Mouse (Mus musculus) embryo, embryonic 11 days (tissue): ENCODE measurements around the gene Cldn3.
A peak's percentile ranks its signal among the peaks of the same experiment; 100 is the strongest.
"Not testable (repeated sequence)": the region's sequence is repeated elsewhere in the genome, so short reads cannot be mapped to it uniquely, and the experiment has no call there.

Experiments used
- DNase-seq: peaks from one replicate; pipeline ENCODE4 v3.0.0-alpha.2; 2015

The Cldn3 gene

DNA sequence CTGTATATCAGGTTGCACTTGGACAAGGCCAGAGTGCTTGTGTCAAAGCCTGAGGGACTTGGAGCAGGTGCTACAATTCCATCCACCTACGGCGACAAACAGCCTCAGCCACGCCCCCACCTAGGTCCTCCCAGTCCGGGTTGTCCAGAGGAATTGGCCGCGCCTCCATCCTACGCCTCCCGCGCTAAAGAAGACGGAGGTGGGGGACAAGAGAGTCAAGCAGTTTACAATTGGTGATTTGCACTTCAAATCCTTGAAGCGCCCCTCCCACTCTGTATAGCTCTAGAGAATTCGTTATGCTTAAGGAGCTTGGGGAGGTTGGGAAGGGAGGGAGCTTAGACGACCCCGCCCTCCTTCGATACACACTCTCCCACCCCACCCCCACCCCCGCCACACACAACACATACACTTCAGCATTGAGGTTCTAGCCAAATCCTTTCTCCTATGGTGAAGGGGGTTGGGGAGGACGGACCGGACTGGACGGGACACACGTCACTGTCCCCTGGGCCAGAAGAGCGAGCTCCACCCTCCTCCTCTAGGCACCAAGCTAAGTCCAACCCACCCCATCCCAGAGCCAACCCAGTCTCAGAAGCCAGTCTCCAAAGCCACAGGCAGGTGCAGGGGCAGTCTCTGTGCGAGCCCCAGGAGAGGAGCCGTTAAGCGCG lies at the start of gene Cldn3:
TSS of gene Cldn3 (plus strand) at position 582 of the 665 bp plus-strand sequence.
- DNase-seq: peak; percentile 55

DNA sequence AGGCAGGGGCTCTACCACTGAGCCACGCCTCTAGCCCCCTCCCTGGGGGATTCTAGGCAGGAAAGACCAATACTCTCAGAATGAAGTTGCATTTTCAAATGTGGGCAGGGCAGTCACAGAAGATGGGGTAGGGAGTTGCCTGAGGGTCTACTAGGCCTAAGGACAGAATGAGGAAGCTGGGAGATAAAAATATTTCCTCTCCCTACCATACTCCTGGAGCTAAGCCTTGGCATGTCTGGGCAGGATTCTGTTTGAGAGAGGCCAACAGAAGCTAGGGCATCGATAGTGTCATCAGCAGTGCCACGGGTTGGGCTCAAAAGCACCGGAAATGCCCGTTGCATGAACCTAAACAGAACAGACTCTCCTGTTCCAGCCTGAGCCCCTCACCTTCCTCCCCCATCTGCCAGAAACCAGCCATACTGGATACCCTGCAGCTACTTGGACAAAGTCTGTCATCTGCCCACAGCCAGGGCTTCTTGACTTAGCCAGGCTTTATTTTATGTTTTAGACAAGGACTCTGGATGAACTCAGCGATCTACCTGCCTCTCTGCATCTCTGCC lies 49.3 kb upstream of the Cldn3 start:
- no peak for DNase-seq

DNA sequence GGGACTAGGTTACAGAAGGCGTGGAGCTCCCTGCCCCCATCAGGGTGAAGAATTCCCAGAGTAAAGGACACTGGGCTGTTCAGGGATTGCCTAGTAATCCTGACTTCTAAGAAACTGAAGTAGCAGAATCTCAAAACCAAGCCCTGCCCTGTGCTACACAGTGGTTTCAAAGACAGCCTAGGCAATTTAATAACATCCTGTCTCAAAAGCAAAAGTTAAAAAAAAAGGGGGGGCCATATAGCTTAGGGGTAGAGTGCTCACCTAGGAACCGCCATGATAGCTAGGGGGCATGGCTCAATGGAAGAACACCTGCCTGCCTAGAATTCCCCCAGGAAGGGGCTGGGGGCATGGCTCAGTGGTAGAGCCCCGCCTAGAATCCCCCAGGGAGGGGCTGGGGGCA lies 46.9 kb upstream of the Cldn3 start:
- DNase-seq: no peak

GRCm38 (mm10) chr5:134939554-134939953 lies 46.5 kb upstream of the Cldn3 start:
- not testable (repeated sequence) for DNase-seq

- peak; percentile 30 for DNase-seq
Observed at GRCm38 (mm10) chr5:134941472-134942209, 44.4 kb upstream of the Cldn3 start.

DNA sequence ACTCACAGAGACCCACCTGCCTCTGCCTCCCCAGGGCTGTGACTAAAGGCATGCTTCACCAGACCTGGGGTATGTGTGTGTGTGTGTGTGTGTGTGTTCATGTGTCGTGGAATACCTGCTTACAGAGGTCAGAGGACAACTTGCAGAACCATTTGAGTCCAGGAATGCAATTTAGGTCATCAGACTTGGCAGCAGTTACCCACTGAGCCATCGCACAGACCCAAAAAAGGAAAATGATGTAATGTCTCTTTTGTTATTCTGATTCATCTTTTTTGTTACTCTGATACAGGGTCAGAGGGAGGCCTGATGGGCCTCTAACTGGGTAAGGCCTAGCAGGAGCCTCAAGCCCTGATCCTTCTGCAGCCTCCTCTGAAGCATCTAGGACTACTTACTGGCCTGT lies 43.3 kb upstream of the Cldn3 start:
- no peak for DNase-seq

DNA sequence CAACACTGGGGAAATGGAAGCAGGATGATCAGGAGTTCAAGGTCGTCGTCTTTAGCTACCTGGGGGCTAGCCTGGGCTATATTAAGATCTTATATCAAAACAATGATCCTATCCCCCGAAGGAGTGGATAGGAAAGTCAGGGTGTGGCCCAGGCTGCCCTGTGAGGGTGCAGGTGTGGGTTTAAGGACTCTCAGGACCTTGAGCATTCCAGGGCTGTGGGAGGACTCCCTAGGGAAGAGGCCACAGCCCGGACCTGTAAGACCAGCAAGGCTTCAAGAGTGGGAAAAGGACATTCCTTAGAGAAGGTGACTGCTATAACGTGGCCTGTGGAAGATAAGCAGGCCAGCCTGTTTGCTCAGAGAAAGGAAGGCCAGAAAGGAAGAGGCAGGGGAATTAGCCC lies 41.8 kb upstream of the Cldn3 start:
- DNase-seq: no peak

GRCm38 (mm10) chr5:134945266-134945959 lies 40.6 kb upstream of the Cldn3 start:
- no peak for DNase-seq

GRCm38 (mm10) chr5:134946063-134946856 lies 39.8 kb upstream of the Cldn3 start:
- DNase-seq: peak; percentile 26

DNA sequence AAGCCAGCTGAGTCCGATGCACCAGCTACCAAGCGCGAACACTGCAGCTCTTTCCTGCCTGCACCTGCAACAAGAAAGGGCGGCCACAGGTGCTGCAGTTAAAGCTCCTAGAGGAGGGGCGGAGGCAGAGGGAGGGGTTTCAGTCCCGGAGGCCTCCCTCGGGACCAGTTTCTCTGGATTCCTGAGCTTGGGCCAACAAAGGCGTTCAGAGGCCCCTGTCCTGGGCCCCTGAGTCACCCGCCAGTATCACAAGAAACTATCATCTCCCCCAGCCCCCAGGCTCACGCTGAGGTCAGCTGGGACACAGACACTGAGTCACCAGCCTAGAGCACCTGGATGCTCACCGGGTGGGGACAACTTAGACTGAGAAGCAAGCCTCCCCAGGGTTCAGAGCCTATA lies 39.2 kb upstream of the Cldn3 start, which contains the start of gene Cldn4:
TSS of gene Cldn4 (minus strand) at position 78 of the 399 bp plus-strand sequence.
- DNase-seq: peak; percentile 62

GRCm38 (mm10) chr5:134947420-134948084 lies 38.5 kb upstream of the Cldn3 start:
- no peak for DNase-seq

DNA sequence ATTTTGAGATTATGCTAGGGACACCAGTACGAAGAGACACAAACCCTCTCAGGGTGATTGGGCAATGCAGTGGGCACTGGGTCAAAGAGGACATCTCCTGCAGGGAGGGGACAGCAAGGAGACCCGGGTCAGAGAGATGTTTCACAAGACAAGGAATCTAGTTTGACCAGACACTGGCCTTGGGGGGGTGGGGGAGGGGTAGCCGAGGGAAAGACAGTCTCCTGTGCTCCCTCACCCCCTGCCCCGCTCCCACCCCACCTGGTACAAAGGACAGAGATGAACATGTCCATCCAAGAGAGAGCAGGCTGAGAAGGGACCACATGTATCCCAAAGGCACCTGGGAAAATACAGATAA lies 38.0 kb upstream of the Cldn3 start:
- no peak for DNase-seq

DNA sequence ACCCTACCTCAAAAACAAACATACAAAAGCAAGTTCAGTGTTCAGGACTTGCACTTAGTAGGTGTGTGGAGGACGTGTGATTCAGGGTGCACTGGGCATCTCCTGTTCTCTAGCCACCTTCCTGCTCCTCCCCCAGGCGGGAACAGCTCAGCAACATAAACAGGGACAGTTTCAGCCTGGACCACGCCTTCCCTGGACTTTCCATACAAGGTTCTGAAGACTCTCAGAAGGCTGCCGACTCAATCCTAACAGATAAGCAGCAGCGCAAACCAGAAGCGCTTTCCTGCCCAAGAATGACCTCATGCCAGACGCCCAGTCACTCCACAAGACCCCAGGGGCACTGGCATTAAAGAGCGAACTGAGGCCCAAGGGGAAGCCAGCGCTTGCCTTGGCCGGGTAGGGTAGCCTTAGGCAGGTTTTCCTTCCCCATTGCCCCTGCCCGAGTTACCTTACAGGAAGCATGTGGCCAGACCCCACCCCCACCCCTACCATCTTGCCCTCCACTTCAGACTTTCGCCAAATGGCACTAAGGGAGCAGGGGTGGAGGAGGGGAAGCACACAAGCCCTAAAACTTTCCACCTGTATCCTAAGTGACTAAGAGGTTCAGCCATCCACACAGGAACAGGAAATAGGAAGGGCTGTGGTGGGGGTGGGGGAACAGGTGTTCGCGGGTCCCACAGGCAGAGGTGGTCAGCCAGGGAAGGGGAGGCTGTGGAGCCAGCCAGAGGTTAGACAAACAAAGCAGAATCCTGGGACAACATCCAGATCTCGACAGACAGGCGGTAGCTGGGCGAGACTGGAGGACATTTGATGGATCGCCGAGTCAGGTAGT lies 34.7 kb upstream of the Cldn3 start:
- DNase-seq: peak; percentile 30

DNA sequence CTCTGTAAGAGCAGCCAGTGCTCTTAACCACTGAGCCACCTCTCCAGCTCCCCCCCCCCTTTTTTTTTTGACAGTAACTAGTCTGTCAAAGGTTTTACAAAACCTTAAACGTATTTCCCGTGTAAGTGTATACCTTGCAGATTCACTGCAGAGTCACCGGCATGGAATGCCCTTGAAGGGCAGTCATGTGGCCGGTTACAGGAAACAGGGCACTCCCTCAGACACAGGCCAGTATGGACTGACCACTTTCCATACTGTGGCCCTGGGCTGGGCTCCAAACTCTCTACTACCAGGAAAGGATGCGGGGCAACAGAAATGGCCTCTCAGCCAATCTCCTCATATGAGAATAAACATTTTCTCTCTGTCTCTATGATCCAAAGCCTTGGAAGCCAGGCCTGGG lies 30.5 kb upstream of the Cldn3 start:
- no peak for DNase-seq

- DNase-seq: no peak
Observed at GRCm38 (mm10) chr5:134959114-134959513, 26.9 kb upstream of the Cldn3 start.

DNA sequence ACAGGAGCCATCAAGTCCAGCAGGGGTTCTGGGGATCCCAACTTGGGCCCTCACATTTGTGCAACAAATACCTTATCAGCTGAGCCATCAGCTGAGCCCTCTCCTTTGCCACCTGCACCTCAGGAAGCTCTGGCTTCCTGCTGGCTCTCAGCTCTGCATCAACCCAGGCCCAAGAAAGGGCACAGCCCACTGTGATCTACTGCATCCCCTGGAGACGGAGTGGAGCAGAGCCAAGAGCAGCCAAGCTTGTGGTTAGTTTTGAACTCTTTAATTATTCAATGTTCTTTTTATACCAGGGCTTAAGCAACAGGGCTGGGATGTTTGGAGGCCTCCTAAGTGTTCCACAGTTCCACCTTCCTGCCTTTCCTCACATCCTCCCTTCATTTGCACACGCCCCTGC lies 25.6 kb upstream of the Cldn3 start:
- DNase-seq: no peak

- no peak for DNase-seq
Observed at GRCm38 (mm10) chr5:134961519-134961918, 24.5 kb upstream of the Cldn3 start.

DNA sequence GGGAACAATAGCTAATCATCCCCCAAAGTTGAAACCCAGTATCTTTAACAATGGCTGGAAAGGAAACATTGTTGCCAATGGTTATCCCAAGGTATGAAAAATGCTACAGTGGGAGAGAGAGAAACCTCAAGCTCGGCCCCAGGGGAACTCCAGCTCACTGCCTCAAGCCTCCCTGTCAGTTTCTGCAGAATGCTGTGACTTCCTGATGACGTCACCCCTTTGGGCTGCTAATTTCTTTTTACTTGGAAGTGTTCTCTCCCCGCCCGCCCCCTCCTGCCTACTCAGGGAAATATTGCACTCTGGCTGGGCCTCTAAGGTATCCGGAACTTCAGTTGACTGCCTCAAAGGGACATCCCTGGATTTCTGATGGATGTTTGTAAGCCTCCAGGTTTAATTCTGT lies 22.5 kb upstream of the Cldn3 start:
- DNase-seq: peak; percentile 40

DNA sequence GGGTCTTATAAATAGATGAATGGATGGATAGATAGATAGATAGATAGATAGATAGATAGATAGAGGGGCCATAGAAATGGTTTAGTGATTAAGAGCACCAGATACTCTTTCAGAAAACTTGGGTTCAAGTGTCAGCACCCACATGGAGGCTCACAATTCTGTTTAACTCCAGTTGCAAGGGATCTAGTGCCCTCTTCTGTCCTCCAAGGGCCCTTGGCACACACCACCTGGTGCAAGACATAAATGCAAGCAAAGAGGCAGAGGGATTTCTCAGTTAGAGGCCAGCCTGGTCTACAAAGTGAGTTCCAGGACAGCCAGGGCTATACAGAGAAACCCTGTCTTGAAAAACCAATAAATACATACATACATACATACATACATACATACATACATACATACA lies 21.4 kb upstream of the Cldn3 start:
- not testable (repeated sequence) for DNase-seq

- peak; percentile 88 for DNase-seq
Observed at GRCm38 (mm10) chr5:134965473-134965851, 20.6 kb upstream of the Cldn3 start.
